Mouse (Mus musculus) heart, embryonic 12.5 days (tissue): Measurements from ENCODE around the gene C130074G19Rik. TPM values are rescaled to one million over a fixed set of nuclear protein-coding genes. Genes with fewer than 3 reads are reported as not detected.

Source experiments
- ATAC-seq: fragments of 200-750 bp; cut with Nextera tagmentation; 2 replicates; pipeline ENCODE4 v1.8.0; 2017; ENCODE audit warnings: moderate TSS enrichment, moderate library complexity; ENCODE audit not compliant: insufficient number of reproducible peaks, low FRiP score
- H3K27ac ChIP-seq: fragments of 300-500 bp; sonication (generic); 2 replicates; pipeline ENCODE4 v1.5.1; 2016; ENCODE audit warnings: mild to moderate bottlenecking, moderate library complexity; ENCODE audit not compliant: poor library complexity, severe bottlenecking
- H3K27me3 ChIP-seq: fragments of 300-500 bp; sonication (generic); replicated peaks from 2 replicates; pipeline ENCODE4 v1.6.1; 2016; ENCODE audit warnings: mild to moderate bottlenecking, moderate library complexity
- H3K36me3 ChIP-seq: fragments of 300-500 bp; sonication (generic); 2 replicates; pipeline ENCODE4 v1.6.1; 2016; ENCODE audit warnings: mild to moderate bottlenecking, moderate library complexity
- H3K4me1 ChIP-seq: fragments of 300-500 bp; sonication (generic); replicated peaks from 2 replicates; pipeline ENCODE4 v1.6.1; 2016; ENCODE audit warnings: mild to moderate bottlenecking
- H3K4me2 ChIP-seq: fragments of 300-500 bp; sonication (generic); 2 replicates; pipeline ENCODE4 v1.6.1; 2016; ENCODE audit warnings: mild to moderate bottlenecking, moderate library complexity
- H3K4me3 ChIP-seq: fragments of 300-500 bp; sonication (generic); 2 replicates; pipeline ENCODE4 v1.5.1; 2016; ENCODE audit warnings: mild to moderate bottlenecking
- H3K9ac ChIP-seq: fragments of 300-500 bp; sonication (generic); 2 replicates; pipeline ENCODE4 v1.6.1; 2016; ENCODE audit warnings: mild to moderate bottlenecking, moderate library complexity
- H3K9me3 ChIP-seq: fragments of 300-500 bp; sonication (generic); replicated peaks from 2 replicates; pipeline ENCODE4 v1.6.1; 2016; ENCODE audit warnings: mild to moderate bottlenecking, moderate library complexity
- WGBS: fragments of 180-500 bp; shearing (Covaris S2); methylation state at CpG from one replicate; pipeline ENCODE4 v1.1.7; 2016; 5-methylcytosine and 5-hydroxymethylcytosine counted together
- polyA plus RNA-seq: library from polyadenylated mRNA; unstranded; fragments of >200 nt; fragmentation: Nextera tagmentation; extraction: Ambion mirVana; gene quantifications from 2 replicates; pipeline ENCODE4 v1.2.1, GENCODE M21; 2016

C130074G19Rik gene
- polyA plus RNA-seq, 1 experiment from 2014 or later: 0.51 TPM

DNA sequence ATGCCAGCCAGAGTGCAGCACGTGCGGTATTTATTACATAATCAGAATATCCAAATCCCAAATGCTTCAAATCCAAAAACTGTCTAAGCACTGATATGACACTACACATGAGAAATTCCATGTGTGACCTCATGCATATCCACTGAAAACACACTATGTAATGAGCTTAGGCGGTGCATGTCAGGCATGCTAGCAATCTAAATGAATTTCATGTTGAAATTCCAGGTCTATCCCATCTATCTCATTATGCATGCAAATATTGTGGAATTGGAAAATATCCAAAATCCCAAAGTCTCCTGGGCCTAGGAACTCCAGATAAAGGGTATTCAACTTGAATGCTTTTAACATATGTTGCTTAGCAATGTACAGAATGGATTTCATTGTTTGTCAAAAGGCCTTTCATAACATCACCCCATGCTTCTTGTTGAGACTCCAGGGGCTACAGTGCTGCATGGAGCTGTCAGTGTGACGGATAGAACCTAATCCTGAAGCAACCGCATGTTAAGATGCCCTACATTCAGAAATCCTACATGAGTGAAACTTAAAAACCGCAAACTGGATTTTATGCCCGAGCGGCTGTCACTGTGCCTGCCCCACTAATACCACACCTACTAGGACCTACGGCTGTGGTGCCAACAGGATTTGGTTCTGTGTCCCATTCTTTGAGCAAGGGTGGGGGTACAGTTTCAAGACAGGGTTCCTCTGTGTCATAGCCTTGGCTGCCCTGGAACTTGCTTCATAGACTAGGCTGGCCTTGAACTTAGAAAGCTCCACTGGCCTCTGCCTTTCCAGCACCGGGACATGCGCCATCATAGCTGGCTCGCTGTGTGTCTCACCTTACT, 23.1 kb upstream of the C130074G19Rik start:
- no peaks in the 10 kb centered on the region for H3K27me3 ChIP-seq
- peaks cover 47% of the 10 kb centered on the region for H3K36me3 ChIP-seq
- H3K4me1 ChIP-seq: no peaks in the 10 kb centered on the region
- H3K9ac ChIP-seq: no peak overlapping the region
- no peaks in the 10 kb centered on the region for H3K9me3 ChIP-seq
- H3K4me2 ChIP-seq: no peak overlapping the region
- WGBS: 86% methylated on average over 12 of the region's 12 CpGs
- no peak overlapping the region for H3K27ac ChIP-seq
- ATAC-seq: no peak
- H3K4me3 ChIP-seq: no peak overlapping the region

DNA sequence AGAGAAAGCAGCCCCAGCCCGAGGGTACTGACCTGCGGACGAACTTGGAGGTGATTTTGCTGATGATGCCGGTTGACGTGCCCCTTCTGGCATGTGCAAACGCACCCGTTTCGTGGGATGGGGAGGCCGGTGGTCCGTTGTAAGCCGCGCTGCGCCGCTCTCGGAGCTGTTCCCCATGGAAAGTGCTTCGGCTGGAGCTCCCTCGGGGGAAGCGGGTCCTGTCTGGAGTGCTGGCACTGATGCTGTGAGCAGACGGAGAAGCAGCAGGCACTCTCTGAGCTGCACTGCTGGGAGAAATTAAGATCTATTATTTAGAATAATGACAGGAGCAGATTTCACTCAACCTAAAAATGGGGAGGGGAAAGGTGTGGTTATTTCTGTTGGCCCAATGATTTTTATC, 22.4 kb upstream of the C130074G19Rik start:
- no peaks in the 10 kb centered on the region for H3K4me1 ChIP-seq
- H3K9me3 ChIP-seq: no peaks in the 10 kb centered on the region
- WGBS: 82% methylated on average over 19 of the region's 19 CpGs
- H3K27me3 ChIP-seq: no peaks in the 10 kb centered on the region
- peaks cover 45% of the 10 kb centered on the region for H3K36me3 ChIP-seq
- H3K4me3 ChIP-seq: no peak overlapping the region
- no peak overlapping the region for H3K27ac ChIP-seq
- H3K4me2 ChIP-seq: no peak overlapping the region
- H3K9ac ChIP-seq: no peak overlapping the region
- ATAC-seq: no peak

DNA sequence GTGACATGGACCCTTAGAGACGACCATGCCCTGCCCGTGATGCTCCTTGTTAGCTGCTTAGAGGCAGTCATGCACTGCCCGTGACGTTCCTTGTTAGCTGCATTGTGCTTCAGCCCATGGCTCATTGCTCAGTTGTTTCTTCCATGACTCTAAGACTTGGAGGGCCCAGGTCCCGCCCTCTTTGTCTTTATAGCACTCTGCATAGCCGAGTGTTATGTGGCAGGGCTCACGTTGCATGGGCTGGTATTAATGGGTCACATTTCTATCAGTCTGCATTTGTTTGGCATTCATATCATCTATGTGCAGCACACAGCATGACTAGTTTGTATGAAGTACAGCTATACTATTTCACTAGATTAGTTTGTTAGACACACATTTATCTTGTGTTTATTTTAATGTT, 20.7 kb upstream of the C130074G19Rik start:
- no peaks in the 10 kb centered on the region for H3K27me3 ChIP-seq
- no peak overlapping the region for H3K4me3 ChIP-seq
- no peak overlapping the region for H3K9ac ChIP-seq
- WGBS: 77% methylated on average over 7 of the region's 7 CpGs
- H3K27ac ChIP-seq: no peak overlapping the region
- peaks cover 44% of the 10 kb centered on the region for H3K36me3 ChIP-seq
- no peaks in the 10 kb centered on the region for H3K9me3 ChIP-seq
- H3K4me2 ChIP-seq: no peak overlapping the region
- ATAC-seq: no peak
- H3K4me1 ChIP-seq: no peaks in the 10 kb centered on the region

DNA sequence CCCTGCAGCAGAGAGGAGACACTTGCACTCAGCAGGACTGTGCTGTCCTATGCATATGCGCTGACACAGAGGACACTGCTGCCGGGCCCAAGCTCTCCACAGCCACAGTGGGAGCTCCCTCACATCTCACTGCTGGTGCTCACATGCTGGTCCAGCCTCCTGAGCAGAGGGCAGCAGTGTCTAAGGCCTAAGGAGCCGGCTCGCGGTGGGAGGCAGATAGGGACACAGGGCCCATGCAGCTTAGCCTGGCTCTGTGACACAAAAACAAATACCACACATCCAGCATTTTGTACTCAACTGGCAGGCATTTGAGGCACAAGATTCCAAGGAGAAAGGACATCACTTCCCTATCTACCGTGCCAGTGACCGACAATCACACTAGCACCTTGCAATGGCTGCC, 19.9 kb upstream of the C130074G19Rik start:
- Histone ChIP-seq H3K9me3 (no peaks in the 10 kb centered on the region), H3K4me3 (no peak overlapping the region), H3K9ac (no peak overlapping the region), H3K27me3 (no peaks in the 10 kb centered on the region), H3K4me1 (no peaks in the 10 kb centered on the region), H3K36me3 (peaks cover 45% of the 10 kb centered on the region), H3K4me2 (no peak overlapping the region), H3K27ac (no peak overlapping the region)
- ATAC-seq: no peak
- WGBS: 70% methylated on average over 7 of the region's 7 CpGs

DNA sequence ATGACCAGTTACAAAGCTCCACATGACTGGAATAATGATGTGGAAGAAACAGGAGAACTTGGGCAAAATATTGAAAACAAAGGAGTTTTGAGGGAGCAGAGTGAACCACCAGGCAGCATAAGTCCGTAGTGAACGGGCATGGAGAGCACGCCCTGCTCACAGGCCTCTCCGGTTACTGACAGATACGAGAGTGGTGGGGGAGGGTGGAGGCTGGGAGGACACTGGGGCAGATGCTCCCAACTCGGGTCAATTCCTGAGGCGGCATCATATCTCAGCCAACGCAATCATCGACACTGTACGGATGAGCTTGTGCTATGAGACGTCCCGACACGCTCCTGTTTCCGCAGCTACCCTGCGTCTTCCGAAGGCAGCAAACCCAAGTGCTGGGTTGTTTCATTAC, 14.3 kb upstream of the C130074G19Rik start:
- no peak for ATAC-seq
- H3K4me3 ChIP-seq: no peak overlapping the region
- H3K4me2 ChIP-seq: no peak overlapping the region
- no peak overlapping the region for H3K27ac ChIP-seq
- no peaks in the 10 kb centered on the region for H3K27me3 ChIP-seq
- H3K9ac ChIP-seq: no peak overlapping the region
- H3K4me1 ChIP-seq: no peaks in the 10 kb centered on the region
- H3K36me3 ChIP-seq: peaks cover 11% of the 10 kb centered on the region
- WGBS: 66% methylated on average over 16 of the region's 16 CpGs
- no peaks in the 10 kb centered on the region for H3K9me3 ChIP-seq

DNA sequence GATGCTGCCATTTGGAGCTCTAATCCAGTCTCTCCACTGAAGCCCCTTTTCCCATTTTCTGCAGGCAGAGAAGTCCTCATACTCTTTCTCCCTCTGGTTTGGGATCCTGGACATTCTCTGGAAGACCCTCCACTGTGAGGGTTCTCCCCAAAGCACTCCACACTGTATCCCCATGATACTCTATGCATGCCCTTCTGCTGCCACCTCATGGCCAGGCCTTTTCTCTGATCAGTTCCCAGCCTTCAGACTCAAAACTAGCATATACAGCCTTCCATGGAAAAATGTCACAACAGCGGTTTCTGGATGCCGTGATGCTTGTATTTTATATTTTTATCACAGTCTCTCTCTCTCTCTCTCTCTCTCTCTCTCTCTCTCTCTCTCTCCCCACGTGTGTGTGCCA, 9.0 kb upstream of the C130074G19Rik start:
- Histone ChIP-seq H3K27ac (no peak overlapping the region), H3K27me3 (no peaks in the 10 kb centered on the region), H3K4me1 (no peaks in the 10 kb centered on the region), H3K9ac (no peak overlapping the region), H3K9me3 (no peaks in the 10 kb centered on the region), H3K4me3 (no peak overlapping the region), H3K4me2 (no peak overlapping the region), H3K36me3 (no peaks in the 10 kb centered on the region)
- WGBS: 66% methylated on average over 3 of the region's 3 CpGs
- ATAC-seq: no peak

DNA sequence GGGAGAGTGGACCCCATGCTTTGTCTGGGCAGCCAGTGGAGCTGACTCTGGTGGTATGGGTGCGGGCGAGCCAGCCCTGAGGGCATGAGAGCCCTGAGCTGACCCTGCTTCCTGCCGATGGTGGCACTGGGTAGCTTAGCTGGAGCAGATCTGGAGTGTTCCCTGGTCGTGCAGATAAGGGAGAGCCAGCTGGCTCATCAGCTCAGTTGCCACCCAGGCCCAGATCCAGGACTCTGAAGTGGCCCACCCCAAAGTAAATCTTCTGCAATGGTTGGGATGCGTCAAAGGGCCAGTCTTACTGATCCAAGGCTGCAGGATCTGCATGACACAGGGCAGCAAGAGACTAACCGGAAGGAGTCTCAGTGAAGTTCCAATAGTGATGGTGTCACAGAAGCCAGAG, 6.4 kb upstream of the C130074G19Rik start:
- H3K27me3 ChIP-seq: no peaks in the 10 kb centered on the region; the same call in 1 of the 2 replicates
- H3K27ac ChIP-seq: no peak overlapping the region
- H3K4me1 ChIP-seq: no peaks in the 10 kb centered on the region
- no peak overlapping the region for H3K9ac ChIP-seq
- ATAC-seq: no peak
- no peak overlapping the region for H3K4me2 ChIP-seq
- no peaks in the 10 kb centered on the region for H3K36me3 ChIP-seq
- no peak overlapping the region for H3K4me3 ChIP-seq
- H3K9me3 ChIP-seq: no peaks in the 10 kb centered on the region
- 83% methylated on average over 6 of the region's 6 CpGs for WGBS

DNA sequence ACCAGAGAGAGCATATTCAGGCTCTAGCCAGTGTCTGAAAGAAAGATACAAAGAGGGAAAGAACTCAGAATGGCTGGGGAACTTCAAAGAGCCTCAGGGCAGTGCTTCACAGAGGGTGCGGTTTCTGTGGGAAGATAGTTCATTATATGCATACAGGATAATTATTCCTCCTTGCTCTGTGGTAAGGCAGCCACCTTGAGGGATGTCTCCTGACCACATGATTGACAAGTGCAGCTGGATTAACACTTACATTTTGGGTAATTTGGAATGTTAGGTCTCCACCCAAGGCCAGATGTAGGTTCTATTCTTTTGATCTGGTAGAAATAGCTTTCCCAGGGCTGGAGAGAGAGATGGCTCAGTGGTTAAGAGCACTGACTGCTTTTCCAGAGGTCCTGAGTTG, 3.1 kb upstream of the C130074G19Rik start:
- Histone ChIP-seq H3K4me1 (peaks cover 9% of the 10 kb centered on the region; the same call in 1 of the 2 replicates), H3K4me2 (no peak overlapping the region), H3K36me3 (no peaks in the 10 kb centered on the region), H3K4me3 (no peak overlapping the region), H3K9me3 (no peaks in the 10 kb centered on the region), H3K27ac (no peak overlapping the region), H3K27me3 (peaks cover 28% of the 10 kb centered on the region), H3K9ac (no peak overlapping the region)
- WGBS: 89% methylated on average over 1 of the region's 1 CpGs
- ATAC-seq: no peak

DNA sequence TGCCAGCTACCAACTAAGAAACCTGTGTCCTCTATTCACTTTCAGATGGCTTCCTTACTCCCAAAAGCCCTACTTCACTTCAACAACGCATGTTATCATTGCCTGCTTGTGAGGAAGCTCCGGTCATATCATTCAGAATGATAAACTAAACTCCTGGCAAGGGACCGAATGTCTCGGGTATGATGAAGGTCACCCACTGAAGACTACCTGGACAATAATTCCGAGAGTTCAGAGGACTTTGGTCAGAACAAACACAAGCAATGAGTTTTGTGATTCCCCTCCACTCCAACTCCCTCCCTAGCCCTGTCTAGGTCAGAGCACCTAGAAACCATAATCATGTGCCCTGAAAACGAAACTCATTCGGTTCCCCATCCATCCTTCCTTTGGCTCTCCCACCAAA, 1.2 kb downstream of the C130074G19Rik start:
- H3K27me3 ChIP-seq: peaks cover 33% of the 10 kb centered on the region
- H3K27ac ChIP-seq: no peak overlapping the region
- no peaks in the 10 kb centered on the region for H3K9me3 ChIP-seq
- 42% methylated on average over 7 of the region's 7 CpGs for WGBS
- H3K4me3 ChIP-seq: peak overlapping the region; percentile 56
- H3K4me2 ChIP-seq: peak overlapping the region; percentile 94
- no peaks in the 10 kb centered on the region for H3K36me3 ChIP-seq
- peaks cover 14% of the 10 kb centered on the region; the same call in 1 of the 2 replicates for H3K4me1 ChIP-seq
- no peak for ATAC-seq
- H3K9ac ChIP-seq: peak overlapping the region; percentile 67; the same call in 1 of the 2 replicates

DNA sequence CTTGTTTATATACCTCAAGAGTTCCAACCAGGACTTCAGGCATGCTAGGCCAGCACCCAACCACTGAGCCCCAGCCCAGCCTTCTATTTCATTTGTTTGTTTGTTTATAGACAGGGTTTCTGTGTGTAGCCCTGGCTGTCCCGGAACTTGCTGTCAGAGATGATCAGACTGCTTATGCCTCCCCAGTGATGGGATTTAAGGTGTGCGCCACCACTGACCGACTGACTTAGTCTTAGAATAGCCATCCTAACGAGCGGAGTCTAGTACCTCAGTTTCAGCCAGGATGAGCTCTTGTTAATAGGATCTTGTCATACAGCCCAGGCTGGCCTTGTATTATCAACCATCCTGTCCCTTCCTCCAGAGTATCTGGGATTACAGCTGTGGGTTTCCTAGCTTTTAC, 1.8 kb downstream of the C130074G19Rik start:
- peaks cover 14% of the 10 kb centered on the region; the same call in 1 of the 2 replicates for H3K4me1 ChIP-seq
- ATAC-seq: no peak
- no peak overlapping the region for H3K27ac ChIP-seq
- H3K36me3 ChIP-seq: no peaks in the 10 kb centered on the region
- 79% methylated on average over 5 of the region's 5 CpGs for WGBS
- peaks cover 33% of the 10 kb centered on the region for H3K27me3 ChIP-seq
- peak overlapping the region; percentile 94 for H3K4me2 ChIP-seq
- no peak overlapping the region for H3K9ac ChIP-seq
- peak overlapping the region; percentile 56; the same call in 1 of the 2 replicates for H3K4me3 ChIP-seq
- H3K9me3 ChIP-seq: no peaks in the 10 kb centered on the region

DNA sequence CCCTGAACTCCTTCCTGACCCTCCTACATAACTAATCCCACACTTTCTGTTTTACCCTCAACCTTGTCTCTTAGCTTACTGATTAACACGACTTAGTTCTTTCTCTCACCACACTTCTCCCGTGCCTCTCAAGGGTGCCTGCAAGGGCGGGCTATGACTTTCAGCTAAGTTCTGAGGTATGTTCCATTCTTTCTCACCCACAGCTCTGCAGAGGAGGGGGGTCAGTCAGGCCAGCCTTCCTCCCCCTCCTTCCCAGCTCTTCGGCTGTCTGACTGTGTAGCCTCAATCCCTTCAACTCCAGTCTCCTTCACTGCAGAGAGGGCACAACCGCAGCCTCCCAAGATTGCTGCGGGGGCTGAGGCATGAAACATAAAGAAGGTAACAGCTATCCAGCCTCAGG, 4.2 kb downstream of the C130074G19Rik start:
- no peak overlapping the region for H3K4me3 ChIP-seq
- H3K9ac ChIP-seq: no peak overlapping the region
- peaks cover 14% of the 10 kb centered on the region; the same call in 1 of the 2 replicates for H3K4me1 ChIP-seq
- peaks cover 37% of the 10 kb centered on the region for H3K27me3 ChIP-seq
- WGBS: 73% methylated on average over 6 of the region's 6 CpGs
- ATAC-seq: no peak
- H3K36me3 ChIP-seq: no peaks in the 10 kb centered on the region
- H3K4me2 ChIP-seq: no peak overlapping the region
- H3K9me3 ChIP-seq: no peaks in the 10 kb centered on the region
- H3K27ac ChIP-seq: no peak overlapping the region
